Mouse (Mus musculus) liver, postnatal 0 days (tissue): Measurements from ENCODE around the gene Mllt11.

Experiments
- CTCF ChIP-seq: sonication (generic); IDR thresholded peaks from 2 replicates; pipeline ENCODE4 v1.5.1; 2016; ENCODE audit warnings: antibody characterized with exemption, low read depth
- EP300 ChIP-seq: IDR thresholded peaks from 2 replicates; pipeline ENCODE4 v1.6.1; 2016; ENCODE audit warnings: antibody characterized with exemption, low read depth, mild to moderate bottlenecking

GRCm38 (mm10) chr3:95231298-95232221, at the start of gene Mllt11:
- no peak for TF ChIP-seq CTCF
- TF ChIP-seq EP300, result no peak
